In genomic region chr4:133982936-133983335, GRCm38 (mm10) we compare ENCODE assay signal across 30 mouse cellular contexts. TPM values are rescaled to one million over a fixed set of nuclear protein-coding genes. Genes with fewer than 3 reads are reported as not detected.
DNase-seq lines count a peak whose midpoint lies in the region; ATAC-seq lines count a peak whose summit lies in the region.
"Had no signal": no experiment of that assay in that cellular context is flagged by ENCODE, and none has a peak within 500 bp of the region (broad histone marks: within the 10 kb centered on the region; RNA-seq: fewer than 3 reads in every experiment).

No protein-coding gene starts in this region.

- H3K4me2 ChIP-seq in embryonic facial prominence, embryonic 13.5 days: no peak overlapping the region
- no peak overlapping the region for H3K4me2 ChIP-seq in midbrain, embryonic 11.5 days
- no peak overlapping the region for H3K4me2 ChIP-seq in midbrain, embryonic 15.5 days
- H3K4me2 ChIP-seq: forebrain, embryonic 12.5 days had no signal

- H3K4me3 ChIP-seq in embryonic facial prominence, embryonic 13.5 days: no peak overlapping the region
- H3K4me3 ChIP-seq in embryonic facial prominence, embryonic 10.5 days: no peak overlapping the region
- H3K4me3 ChIP-seq in midbrain, embryonic 11.5 days (ENCODE audit: low read depth, low read length): no peak overlapping the region
- H3K4me3 ChIP-seq in midbrain, embryonic 15.5 days: no peak overlapping the region
- H3K4me3 ChIP-seq: erythroblast, embryonic 14.5 days; forebrain, embryonic 10.5 days; forebrain, embryonic 12.5 days had no signal

- 0 out of 2 replicates have a peak overlapping the region, but pooled peaks have one; percentile 3 for H3K9ac ChIP-seq in embryonic facial prominence, embryonic 13.5 days
- H3K9ac ChIP-seq in midbrain, embryonic 11.5 days (ENCODE audit: low read length): no peak overlapping the region
- no peak overlapping the region for H3K9ac ChIP-seq in midbrain, embryonic 15.5 days
- H3K9ac ChIP-seq: forebrain, embryonic 12.5 days had no signal

- peaks cover 78% of the 10 kb centered on the region for H3K36me3 ChIP-seq in embryonic facial prominence, embryonic 13.5 days
- peaks cover 87% of the 10 kb centered on the region for H3K36me3 ChIP-seq in embryonic facial prominence, embryonic 10.5 days (replicated peaks)
- peaks cover 10% of the 10 kb centered on the region for H3K36me3 ChIP-seq in midbrain, embryonic 11.5 days (ENCODE audit: control insufficient read depth, insufficient read depth, low read length)
- H3K36me3 ChIP-seq in midbrain, embryonic 15.5 days (replicated peaks): peaks cover 14% of the 10 kb centered on the region; the same call in 1 of the 2 replicates

- no peaks in the 10 kb centered on the region for H3K9me3 ChIP-seq in embryonic facial prominence, embryonic 13.5 days
- no peaks in the 10 kb centered on the region for H3K9me3 ChIP-seq in embryonic facial prominence, embryonic 10.5 days
- no peaks in the 10 kb centered on the region for H3K9me3 ChIP-seq in midbrain, embryonic 11.5 days (ENCODE audit: control insufficient read depth, low read length)
- H3K9me3 ChIP-seq in midbrain, embryonic 15.5 days: no peaks in the 10 kb centered on the region
- H3K9me3 ChIP-seq: forebrain, embryonic 10.5 days; forebrain, embryonic 12.5 days; G1E had no signal

- no peaks in the 10 kb centered on the region for H3K4me1 ChIP-seq in embryonic facial prominence, embryonic 13.5 days
- no peaks in the 10 kb centered on the region for H3K4me1 ChIP-seq in embryonic facial prominence, embryonic 10.5 days
- H3K4me1 ChIP-seq in midbrain, embryonic 11.5 days (ENCODE audit: control insufficient read depth, insufficient read depth, low read length): no peaks in the 10 kb centered on the region
- H3K4me1 ChIP-seq in midbrain, embryonic 15.5 days: no peaks in the 10 kb centered on the region
- H3K4me1 ChIP-seq: forebrain, embryonic 10.5 days; forebrain, embryonic 12.5 days had no signal

- H3K27me3 ChIP-seq in embryonic facial prominence, embryonic 13.5 days: no peaks in the 10 kb centered on the region
- no peaks in the 10 kb centered on the region for H3K27me3 ChIP-seq in embryonic facial prominence, embryonic 10.5 days (replicated peaks; ENCODE audit: low read depth, poor library complexity, severe bottlenecking)
- H3K27me3 ChIP-seq in midbrain, embryonic 11.5 days (ENCODE audit: control insufficient read depth, insufficient read depth, low read length): no peaks in the 10 kb centered on the region
- no peaks in the 10 kb centered on the region for H3K27me3 ChIP-seq in midbrain, embryonic 15.5 days (replicated peaks)
- H3K27me3 ChIP-seq: CH12.LX; forebrain, embryonic 12.5 days; Patski had no signal

- DNase-seq in embryonic facial prominence, embryonic 10.5 days (ENCODE audit: low spot score): no peak
- peak; percentile 26 for DNase-seq in midbrain, embryonic 11.5 days (ENCODE audit: low spot score, missing footprints)
- DNase-seq in R1 (ENCODE audit: low read depth, low spot score): peak; percentile 72
- peak; percentile 31 for DNase-seq in brain, adult 2 months (ENCODE audit: low read depth, low spot score)
- DNase-seq in spleen, postnatal 4 days (ENCODE audit: low spot score in 2 of 2): no peak
- DNase-seq in lung, postnatal 25 days (ENCODE audit: low spot score): no peak
- DNase-seq: adrenal gland, adult 8-10 months; adrenal gland, postnatal 14 days; adrenal gland, postnatal 36 days; B cell, adult 2 months; cerebellum, adult 11 months; cerebellum, adult 18-20 months; cerebellum, adult 8-10 months; cerebellum, adult 9-11 months; cerebellum, postnatal 14 days; cerebellum, postnatal 36 days had no signal

- no peak overlapping the region for H3K27ac ChIP-seq in embryonic facial prominence, embryonic 13.5 days
- H3K27ac ChIP-seq in embryonic facial prominence, embryonic 10.5 days (replicated peaks): no peak overlapping the region
- no peak overlapping the region for H3K27ac ChIP-seq in midbrain, embryonic 11.5 days (ENCODE audit: low read depth, low read length)
- H3K27ac ChIP-seq in midbrain, embryonic 15.5 days: no peak overlapping the region
- H3K27ac ChIP-seq: forebrain, embryonic 10.5 days; forebrain, embryonic 12.5 days had no signal

- 77% methylated on average over 13 of the region's 13 CpGs for WGBS in embryonic facial prominence, embryonic 13.5 days
- WGBS in embryonic facial prominence, embryonic 10.5 days: 82% methylated on average over 13 of the region's 13 CpGs
- 85% methylated on average over 13 of the region's 13 CpGs for WGBS in midbrain, embryonic 11.5 days
- WGBS in midbrain, embryonic 15.5 days: 78% methylated on average over 13 of the region's 13 CpGs

- ATAC-seq in embryonic facial prominence, embryonic 13.5 days (ENCODE audit: insufficient number of reproducible peaks, insufficient read depth, low FRiP score, low TSS enrichment, low read depth): no peak
- no peak for ATAC-seq in midbrain, embryonic 11.5 days (ENCODE audit: low FRiP score)
- no peak for ATAC-seq in midbrain, embryonic 15.5 days (replicated peaks)
- ATAC-seq: activated CD4-positive, CD25-positive, alpha-beta regulatory T cell, adult 4 months; CD4-positive, CD25-positive, alpha-beta regulatory T cell, adult 4 months; forebrain, embryonic 14.5 days; forebrain, embryonic 16.5 days; Patski had no signal

RNA-seq across cellular contexts. Expression of gene Hmgn2, which starts 14.5 kb away (rescaled TPM):
- polyA plus RNA-seq in embryonic facial prominence, embryonic 13.5 days (2015; fragmentation: Nextera tagmentation; extraction: Ambion mirVana): 2,594 and 2,669 TPM in 2 replicates
- 2,976 and 3,167 TPM in 2 replicates for polyA plus RNA-seq in embryonic facial prominence, embryonic 10.5 days (2016; fragmentation: Nextera tagmentation; extraction: Ambion mirVana)
- polyA plus RNA-seq in midbrain, embryonic 11.5 days (2014; fragmentation: Nextera tagmentation; extraction: Ambion mirVana): 4,130 and 4,246 TPM in 2 replicates
- 876 and 917 TPM in 2 replicates for polyA plus RNA-seq in midbrain, embryonic 15.5 days (2015; fragmentation: Nextera tagmentation; extraction: Ambion mirVana)

RNA-seq across cellular contexts. Expression of gene Dhdds, which starts 17.8 kb away (rescaled TPM):
- polyA plus RNA-seq in embryonic facial prominence, embryonic 13.5 days (2015; fragmentation: Nextera tagmentation; extraction: Ambion mirVana): 45.1 and 49.9 TPM in 2 replicates
- polyA plus RNA-seq in embryonic facial prominence, embryonic 10.5 days (2016; fragmentation: Nextera tagmentation; extraction: Ambion mirVana): 41.2 and 42.1 TPM in 2 replicates
- 38.9 and 42.4 TPM in 2 replicates for polyA plus RNA-seq in midbrain, embryonic 11.5 days (2014; fragmentation: Nextera tagmentation; extraction: Ambion mirVana)
- polyA plus RNA-seq in midbrain, embryonic 15.5 days (2015; fragmentation: Nextera tagmentation; extraction: Ambion mirVana): 45.9 and 48.2 TPM in 2 replicates

RNA-seq across cellular contexts. Expression of gene Lin28a, which starts 35.7 kb away (rescaled TPM):
- not detected in 2 replicates for polyA plus RNA-seq in embryonic facial prominence, embryonic 13.5 days (2015; fragmentation: Nextera tagmentation; extraction: Ambion mirVana)
- 18.7 and 24.2 TPM in 2 replicates for polyA plus RNA-seq in embryonic facial prominence, embryonic 10.5 days (2016; fragmentation: Nextera tagmentation; extraction: Ambion mirVana)
- 4.7 and 5.6 TPM in 2 replicates for polyA plus RNA-seq in midbrain, embryonic 11.5 days (2014; fragmentation: Nextera tagmentation; extraction: Ambion mirVana)
- 0.27 and 0.64 TPM in 2 replicates for polyA plus RNA-seq in midbrain, embryonic 15.5 days (2015; fragmentation: Nextera tagmentation; extraction: Ambion mirVana)
- polyA plus RNA-seq: activated CD4-positive, CD25-positive, alpha-beta regulatory T cell, adult 4 months; CD4-positive, CD25-positive, alpha-beta regulatory T cell, adult 4 months; embryonic facial prominence, embryonic 14.5 days; erythroblast, embryonic 14.5 days; forebrain, embryonic 14.5 days; forebrain, embryonic 16.5 days; frontal cortex, adult 2 months; G1E; Patski had no signal

Comparison
In these comparisons a context has a peak if more than half of its experiments do, and no peak if none do; other contexts are left out.
1. DNase-seq: peak in midbrain, embryonic 11.5 days (single experiment), R1 (single experiment) and brain, adult 2 months (single experiment); none in embryonic facial prominence, embryonic 10.5 days (single experiment), spleen, postnatal 4 days (0 of 2) and lung, postnatal 25 days (single experiment).